Mouse (Mus musculus): ENCODE data around the gene Baiap2l1. TPM values are rescaled to one million over a fixed set of nuclear protein-coding genes. Genes with fewer than 3 reads are reported as not detected.

Gene Baiap2l1
- polyA plus RNA-seq, 1 experiment from 2014 or later, result 7.3 TPM

- H3K27ac ChIP-seq, result no peak overlapping the region
- WGBS, result 82% methylated on average over 9 of the region's 9 CpGs
- H3K36me3 ChIP-seq, result peaks cover 32% of the 10 kb centered on the region
- H3K4me1 ChIP-seq, result no peaks in the 10 kb centered on the region
- H3K4me2 ChIP-seq (replicated peaks), result no peak overlapping the region
- H3K27me3 ChIP-seq, result no peaks in the 10 kb centered on the region
- no peak overlapping the region for H3K4me3 ChIP-seq
- ATAC-seq (ENCODE audit: low FRiP score, low read depth), result no peak
- H3K9me3 ChIP-seq, result no peaks in the 10 kb centered on the region
- no peak overlapping the region for H3K9ac ChIP-seq
These were observed 78.8 kb downstream of the Baiap2l1 start for GRCm38 (mm10) chr5:144279081-144279541.

- H3K9ac ChIP-seq, result no peak overlapping the region
- no peak for ATAC-seq (ENCODE audit: low FRiP score, low read depth)
- no peak overlapping the region for H3K4me2 ChIP-seq (replicated peaks)
- peaks cover 32% of the 10 kb centered on the region for H3K36me3 ChIP-seq
- H3K4me1 ChIP-seq, result no peaks in the 10 kb centered on the region
- H3K4me3 ChIP-seq, result no peak overlapping the region
- no peaks in the 10 kb centered on the region for H3K9me3 ChIP-seq
- H3K27ac ChIP-seq, result no peak overlapping the region
- WGBS, result 86% methylated on average over 12 of the region's 13 CpGs
- H3K27me3 ChIP-seq, result no peaks in the 10 kb centered on the region
These were observed 79.4 kb downstream of the Baiap2l1 start for GRCm38 (mm10) chr5:144278374-144278960.

- 84% methylated on average over 17 of the region's 17 CpGs for WGBS
- no peaks in the 10 kb centered on the region for H3K27me3 ChIP-seq
- ATAC-seq (ENCODE audit: low FRiP score, low read depth), result no peak
- no peak overlapping the region for H3K27ac ChIP-seq
- H3K4me3 ChIP-seq, result no peak overlapping the region
- no peak overlapping the region for H3K4me2 ChIP-seq (replicated peaks)
- H3K36me3 ChIP-seq, result peaks cover 25% of the 10 kb centered on the region
- H3K9me3 ChIP-seq, result no peaks in the 10 kb centered on the region
- H3K9ac ChIP-seq, result no peak overlapping the region
- no peaks in the 10 kb centered on the region for H3K4me1 ChIP-seq
These were observed 80.8 kb downstream of the Baiap2l1 start for GRCm38 (mm10) chr5:144276898-144277630.

GRCm38 (mm10) chr5:144274904-144275303 is 83.0 kb downstream of the Baiap2l1 start:
- no peak overlapping the region for H3K9ac ChIP-seq
- no peak for ATAC-seq (ENCODE audit: low FRiP score, low read depth)
- WGBS, result 78% methylated on average over 6 of the region's 6 CpGs
- no peak overlapping the region for H3K4me2 ChIP-seq (replicated peaks)
- H3K4me1 ChIP-seq, result no peaks in the 10 kb centered on the region
- H3K9me3 ChIP-seq, result no peaks in the 10 kb centered on the region
- no peak overlapping the region for H3K27ac ChIP-seq
- H3K36me3 ChIP-seq, result peaks cover 14% of the 10 kb centered on the region
- no peaks in the 10 kb centered on the region for H3K27me3 ChIP-seq
- H3K4me3 ChIP-seq, result no peak overlapping the region

GRCm38 (mm10) chr5:144271772-144272171 is 86.1 kb downstream of the Baiap2l1 start:
- no peaks in the 10 kb centered on the region for H3K9me3 ChIP-seq
- no peaks in the 10 kb centered on the region for H3K4me1 ChIP-seq
- WGBS, result 40% methylated on average over 5 of the region's 5 CpGs
- no peak overlapping the region for H3K9ac ChIP-seq
- no peak overlapping the region for H3K27ac ChIP-seq
- ATAC-seq (ENCODE audit: low FRiP score, low read depth), result no peak
- no peaks in the 10 kb centered on the region for H3K27me3 ChIP-seq
- H3K4me3 ChIP-seq, result no peak overlapping the region
- no peak overlapping the region for H3K4me2 ChIP-seq (replicated peaks)
- H3K36me3 ChIP-seq, result peaks cover 24% of the 10 kb centered on the region

- H3K4me2 ChIP-seq (replicated peaks), result no peak overlapping the region
- no peak overlapping the region for H3K4me3 ChIP-seq
- H3K9me3 ChIP-seq, result no peaks in the 10 kb centered on the region
- H3K9ac ChIP-seq, result no peak overlapping the region
- no peaks in the 10 kb centered on the region for H3K4me1 ChIP-seq
- H3K36me3 ChIP-seq, result peaks cover 30% of the 10 kb centered on the region
- H3K27ac ChIP-seq, result no peak overlapping the region
- no peak for ATAC-seq (ENCODE audit: low FRiP score, low read depth)
- H3K27me3 ChIP-seq, result no peaks in the 10 kb centered on the region
- WGBS, result 76% methylated on average over 3 of the region's 3 CpGs
These were observed 86.8 kb downstream of the Baiap2l1 start for GRCm38 (mm10) chr5:144271118-144271517.

- H3K4me1 ChIP-seq, result no peaks in the 10 kb centered on the region
- WGBS, result 93% methylated on average over 8 of the region's 8 CpGs
- H3K9me3 ChIP-seq, result no peaks in the 10 kb centered on the region
- no peaks in the 10 kb centered on the region for H3K27me3 ChIP-seq
- H3K9ac ChIP-seq, result no peak overlapping the region
- H3K4me2 ChIP-seq (replicated peaks), result no peak overlapping the region
- peaks cover 32% of the 10 kb centered on the region for H3K36me3 ChIP-seq
- H3K27ac ChIP-seq, result no peak overlapping the region
- ATAC-seq (ENCODE audit: low FRiP score, low read depth), result no peak
- H3K4me3 ChIP-seq, result no peak overlapping the region
These were observed 87.5 kb downstream of the Baiap2l1 start for GRCm38 (mm10) chr5:144270420-144270819.

GRCm38 (mm10) chr5:144269926-144270325 is 88.0 kb downstream of the Baiap2l1 start:
- no peaks in the 10 kb centered on the region for H3K9me3 ChIP-seq
- no peaks in the 10 kb centered on the region for H3K27me3 ChIP-seq
- no peaks in the 10 kb centered on the region for H3K4me1 ChIP-seq
- WGBS, result 90% methylated on average over 7 of the region's 7 CpGs
- ATAC-seq (ENCODE audit: low FRiP score, low read depth), result no peak
- H3K4me3 ChIP-seq, result no peak overlapping the region
- no peak overlapping the region for H3K4me2 ChIP-seq (replicated peaks)
- H3K9ac ChIP-seq, result no peak overlapping the region
- peaks cover 35% of the 10 kb centered on the region for H3K36me3 ChIP-seq
- no peak overlapping the region for H3K27ac ChIP-seq

GRCm38 (mm10) chr5:144267535-144268241 is 90.2 kb downstream of the Baiap2l1 start:
- no peak overlapping the region for H3K4me3 ChIP-seq
- H3K27ac ChIP-seq, result no peak overlapping the region
- H3K4me2 ChIP-seq (replicated peaks), result no peak overlapping the region
- peaks cover 7% of the 10 kb centered on the region for H3K4me1 ChIP-seq
- H3K9ac ChIP-seq, result no peak overlapping the region
- no peaks in the 10 kb centered on the region for H3K9me3 ChIP-seq
- ATAC-seq (ENCODE audit: low FRiP score, low read depth), result no peak
- 66% methylated on average over 8 of the region's 8 CpGs for WGBS
- H3K27me3 ChIP-seq, result no peaks in the 10 kb centered on the region
- H3K36me3 ChIP-seq, result peaks cover 49% of the 10 kb centered on the region

GRCm38 (mm10) chr5:144263496-144263895 is 94.4 kb downstream of the Baiap2l1 start:
- ATAC-seq (ENCODE audit: low FRiP score, low read depth), result no peak
- Histone ChIP-seq H3K27me3 (no peaks in the 10 kb centered on the region), H3K36me3 (peaks cover 73% of the 10 kb centered on the region), H3K9ac (no peak overlapping the region), H3K9me3 (no peaks in the 10 kb centered on the region), H3K4me1 (peaks cover 38% of the 10 kb centered on the region), H3K4me2 (replicated peaks) (no peak overlapping the region), H3K4me3 (no peak overlapping the region), H3K27ac (no peak overlapping the region)
- WGBS, result 82% methylated on average over 13 of the region's 13 CpGs

- no peaks in the 10 kb centered on the region for H3K9me3 ChIP-seq
- H3K4me2 ChIP-seq (replicated peaks), result no peak overlapping the region
- ATAC-seq (ENCODE audit: low FRiP score, low read depth), result no peak
- peaks cover 69% of the 10 kb centered on the region for H3K36me3 ChIP-seq
- H3K27me3 ChIP-seq, result no peaks in the 10 kb centered on the region
- no peak overlapping the region for H3K27ac ChIP-seq
- H3K9ac ChIP-seq, result no peak overlapping the region
- H3K4me1 ChIP-seq, result peaks cover 42% of the 10 kb centered on the region
- 72% methylated on average over 9 of the region's 9 CpGs for WGBS
- no peak overlapping the region for H3K4me3 ChIP-seq
These were observed 94.8 kb downstream of the Baiap2l1 start for GRCm38 (mm10) chr5:144263082-144263481.

- no peak for ATAC-seq (ENCODE audit: low FRiP score, low read depth)
- Histone ChIP-seq H3K9ac (no peak overlapping the region), H3K4me2 (replicated peaks) (no peak overlapping the region), H3K9me3 (no peaks in the 10 kb centered on the region), H3K4me3 (no peak overlapping the region), H3K27me3 (no peaks in the 10 kb centered on the region), H3K4me1 (peaks cover 55% of the 10 kb centered on the region), H3K27ac (no peak overlapping the region), H3K36me3 (peaks cover 62% of the 10 kb centered on the region)
- WGBS, result 93% methylated on average over 5 of the region's 5 CpGs
These were observed 96.1 kb downstream of the Baiap2l1 start for GRCm38 (mm10) chr5:144261829-144262228.
